Mouse (Mus musculus): ENCODE data around the gene Lst1.

GRCm38 (mm10) chr17:35209785-35210535, 21.7 kb upstream of the Lst1 start:
- TF ChIP-seq POLR2A (IDR thresholded peaks at IDR 0.05; ENCODE audit: extremely low read depth, insufficient read depth, low read length): no peak
- no peak for TF ChIP-seq CTCF (IDR thresholded peaks at IDR 0.05; ENCODE audit: extremely low read depth, insufficient read depth, low read length)

Measured in cortical plate, adult 2 months (tissue).